Mouse (Mus musculus): Measurements from ENCODE around the gene Cdkn2aip.

GRCm38 (mm10) chr8:47745848-47746247, 32.1 kb upstream of the Cdkn2aip start:
- TF ChIP-seq EP300 (IDR thresholded peaks at IDR 0.05; ENCODE audit: low read depth) (no peak), CTCF (IDR thresholded peaks at IDR 0.05; ENCODE audit: low read depth) (no peak)
